Mouse (Mus musculus): Measurements from ENCODE around the gene Rasgef1b. TPM values are rescaled to one million over a fixed set of nuclear protein-coding genes. Genes with fewer than 3 reads are reported as not detected.

Gene Rasgef1b
- polyA plus RNA-seq, 1 experiment from 2014 or later = 3.6 TPM

DNA sequence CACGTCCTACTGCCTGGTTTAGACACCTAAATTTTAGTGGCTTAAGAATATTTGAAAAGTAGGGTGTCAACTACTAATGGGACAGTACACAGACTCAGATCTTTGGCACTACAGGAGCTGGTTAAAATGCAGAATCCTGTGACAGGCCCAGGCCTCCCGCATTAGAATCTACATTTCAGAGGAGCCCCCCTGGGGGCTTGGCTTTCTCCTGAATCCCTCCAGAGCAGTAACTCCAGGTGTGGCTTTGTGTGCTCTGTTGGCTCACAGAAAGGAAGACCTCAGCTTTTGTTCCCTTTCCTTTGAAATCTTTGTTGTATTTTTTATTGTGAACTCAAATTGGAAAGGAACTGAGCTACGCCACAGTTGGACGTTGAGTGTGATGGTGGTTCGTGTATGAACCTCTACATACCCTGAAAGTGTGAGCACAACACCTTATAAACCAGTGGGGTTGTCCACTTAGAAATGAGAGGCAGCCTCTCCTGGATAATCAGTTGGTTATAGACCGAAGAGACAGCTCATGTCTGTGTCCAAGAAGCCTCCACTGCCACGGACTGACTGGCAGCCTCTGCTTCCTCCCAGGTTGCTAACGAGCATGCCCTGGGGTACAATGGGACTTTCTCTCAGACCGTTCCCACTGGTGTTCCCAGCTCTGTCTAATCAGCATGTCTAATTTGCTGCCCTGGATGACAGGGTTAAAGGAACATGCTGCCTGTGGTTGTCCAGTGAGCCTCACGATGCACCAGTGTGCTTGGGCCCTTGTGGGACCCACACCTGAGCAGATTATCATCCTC is 9.3 kb upstream of the Rasgef1b start:
- no peaks in the 10 kb centered on the region for H3K9me3 ChIP-seq (ENCODE audit: control insufficient read depth)
- no peak for ATAC-seq
- TF ChIP-seq CTCF (IDR thresholded peaks at IDR 0.05; ENCODE audit: low read depth) = no peak
- WGBS = 61% methylated on average over 10 of the region's 10 CpGs
- H3K27me3 ChIP-seq (replicated peaks; ENCODE audit: control insufficient read depth, insufficient read depth, low read length) = no peaks in the 10 kb centered on the region
- no peak overlapping the region for H3K27ac ChIP-seq (ENCODE audit: low read depth, low read length)
- no peaks in the 10 kb centered on the region for H3K36me3 ChIP-seq (ENCODE audit: control insufficient read depth, insufficient read depth)
- H3K4me1 ChIP-seq (replicated peaks; ENCODE audit: control insufficient read depth, insufficient read depth, low read length) = no peaks in the 10 kb centered on the region
- no peak overlapping the region for H3K4me3 ChIP-seq (ENCODE audit: low read depth, low read length)
- H3K9ac ChIP-seq (ENCODE audit: low read depth, low read length) = no peak overlapping the region
- H3K4me2 ChIP-seq (replicated peaks; ENCODE audit: low read depth) = no peak overlapping the region

- WGBS = 92% methylated on average over 1 of the region's 1 CpGs
- Histone ChIP-seq H3K27me3 (replicated peaks; ENCODE audit: control insufficient read depth, insufficient read depth, low read length) (peaks cover 21% of the 10 kb centered on the region; the same call in 1 of the 2 replicates), H3K9ac (ENCODE audit: low read depth, low read length) (no peak overlapping the region), H3K4me1 (replicated peaks; ENCODE audit: control insufficient read depth, insufficient read depth, low read length) (0 out of 2 replicates have a peak, but pooled peaks cover 4% of the 10 kb centered on the region), H3K4me2 (replicated peaks; ENCODE audit: low read depth) (no peak overlapping the region), H3K36me3 (ENCODE audit: control insufficient read depth, insufficient read depth) (no peaks in the 10 kb centered on the region), H3K9me3 (ENCODE audit: control insufficient read depth) (no peaks in the 10 kb centered on the region), H3K27ac (ENCODE audit: low read depth, low read length) (no peak overlapping the region), H3K4me3 (ENCODE audit: low read depth, low read length) (no peak overlapping the region)
- no peak for ATAC-seq
- TF ChIP-seq CTCF (IDR thresholded peaks at IDR 0.05; ENCODE audit: low read depth) = no peak
These were observed 1.1 kb upstream of the Rasgef1b start for GRCm38 (mm10) chr5:99729931-99730330.

DNA sequence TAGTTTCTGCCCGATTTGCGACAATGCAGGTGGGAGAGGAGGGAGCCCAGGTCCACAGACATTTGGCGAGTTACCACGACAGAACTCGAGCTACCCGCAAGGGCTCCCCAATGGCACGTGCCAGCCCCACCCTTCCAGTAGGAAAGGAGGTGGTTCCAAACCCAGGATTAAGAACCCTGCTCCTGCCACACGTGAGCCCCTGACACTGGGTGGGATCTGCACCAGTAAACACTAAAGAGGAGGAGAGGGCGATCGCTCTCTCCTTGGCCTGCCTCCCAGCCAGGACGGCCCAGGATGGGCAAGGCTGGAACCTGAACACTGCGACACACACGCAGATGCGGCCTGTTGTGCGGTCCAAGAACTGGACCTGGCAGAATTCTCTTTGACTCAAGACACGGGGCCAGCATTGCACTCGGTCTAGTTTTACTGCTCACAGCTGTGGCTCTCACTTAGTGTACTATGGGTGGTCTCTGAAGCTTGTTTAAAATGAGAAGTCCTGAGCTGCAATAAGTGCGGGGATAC is 557 bp upstream of the Rasgef1b start:
- Histone ChIP-seq H3K27me3 (replicated peaks; ENCODE audit: control insufficient read depth, insufficient read depth, low read length) (peaks cover 21% of the 10 kb centered on the region; the same call in 1 of the 2 replicates), H3K4me2 (replicated peaks; ENCODE audit: low read depth) (peak overlapping the region; percentile 100), H3K27ac (ENCODE audit: low read depth, low read length) (no peak overlapping the region), H3K4me1 (replicated peaks; ENCODE audit: control insufficient read depth, insufficient read depth, low read length) (0 out of 2 replicates have a peak, but pooled peaks cover 4% of the 10 kb centered on the region), H3K36me3 (ENCODE audit: control insufficient read depth, insufficient read depth) (no peaks in the 10 kb centered on the region), H3K9ac (ENCODE audit: low read depth, low read length) (no peak overlapping the region), H3K4me3 (ENCODE audit: low read depth, low read length) (peak overlapping the region; percentile 21), H3K9me3 (ENCODE audit: control insufficient read depth) (no peaks in the 10 kb centered on the region)
- no peak for TF ChIP-seq CTCF (IDR thresholded peaks at IDR 0.05; ENCODE audit: low read depth)
- WGBS = 7% methylated on average over 18 of the region's 18 CpGs
- peak; percentile 31; the same call in 1 of the 2 replicates for ATAC-seq

GRCm38 (mm10) chr5:99728027-99728451 is 826 bp downstream of the Rasgef1b start:
- Histone ChIP-seq H3K27ac (ENCODE audit: low read depth, low read length) (no peak overlapping the region), H3K4me3 (ENCODE audit: low read depth, low read length) (peak overlapping the region; percentile 61), H3K9ac (ENCODE audit: low read depth, low read length) (0 out of 2 replicates have a peak overlapping the region, but pooled peaks have one; percentile 28), H3K4me1 (replicated peaks; ENCODE audit: control insufficient read depth, insufficient read depth, low read length) (0 out of 2 replicates have a peak, but pooled peaks cover 4% of the 10 kb centered on the region), H3K27me3 (replicated peaks; ENCODE audit: control insufficient read depth, insufficient read depth, low read length) (peaks cover 21% of the 10 kb centered on the region; the same call in 1 of the 2 replicates), H3K4me2 (replicated peaks; ENCODE audit: low read depth) (peak overlapping the region; percentile 100), H3K36me3 (ENCODE audit: control insufficient read depth, insufficient read depth) (no peaks in the 10 kb centered on the region), H3K9me3 (ENCODE audit: control insufficient read depth) (no peaks in the 10 kb centered on the region)
- ATAC-seq = no peak
- under 1% methylated on average over 15 of the region's 15 CpGs for WGBS
- TF ChIP-seq CTCF (IDR thresholded peaks at IDR 0.05; ENCODE audit: low read depth) = no peak

DNA sequence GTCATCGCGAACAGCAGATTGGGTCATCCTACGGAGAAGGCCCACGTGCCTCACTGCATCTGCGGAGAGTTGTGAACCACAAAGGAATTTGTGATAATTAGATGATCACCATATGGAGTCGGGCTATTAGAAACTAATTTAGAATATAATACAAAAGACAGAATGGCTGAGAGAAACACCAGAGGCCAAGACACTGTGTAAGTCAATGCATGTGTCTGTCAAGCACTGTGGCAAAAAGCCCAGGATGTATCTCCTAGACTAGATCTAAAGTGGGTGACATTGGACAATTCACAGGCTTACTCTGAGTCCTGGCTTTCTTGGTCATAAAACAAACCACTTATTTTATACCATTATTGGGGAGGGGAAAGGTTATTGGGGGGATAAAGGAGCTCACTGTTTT is 4.9 kb downstream of the Rasgef1b start:
- ATAC-seq = no peak
- WGBS = 88% methylated on average over 6 of the region's 6 CpGs

DNA sequence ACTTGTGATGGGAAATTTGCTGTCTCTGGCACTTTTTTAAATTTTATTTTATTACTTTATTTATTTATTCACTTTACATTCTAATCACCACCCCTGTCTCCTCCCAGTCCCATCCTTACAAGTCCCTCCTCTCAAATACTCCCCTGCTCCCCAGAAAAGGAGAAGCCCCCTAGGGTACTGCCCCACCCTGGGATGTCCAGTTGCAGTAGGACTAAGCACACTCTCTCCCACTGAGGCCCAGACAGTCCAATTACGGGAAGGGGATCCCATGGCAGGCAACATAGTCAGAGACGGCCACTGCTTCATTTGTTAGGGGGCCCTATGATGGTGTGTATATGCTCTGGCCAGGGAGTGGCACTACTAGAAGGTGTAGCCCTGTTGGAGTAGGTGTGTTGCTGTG is 6.6 kb downstream of the Rasgef1b start:
- 88% methylated on average over 2 of the region's 2 CpGs for WGBS
- Histone ChIP-seq H3K9ac (ENCODE audit: low read depth, low read length) (no peak overlapping the region), H3K9me3 (ENCODE audit: control insufficient read depth) (no peaks in the 10 kb centered on the region), H3K36me3 (ENCODE audit: control insufficient read depth, insufficient read depth) (no peaks in the 10 kb centered on the region), H3K27me3 (replicated peaks; ENCODE audit: control insufficient read depth, insufficient read depth, low read length) (peaks cover 7% of the 10 kb centered on the region; the same call in 1 of the 2 replicates), H3K4me2 (replicated peaks; ENCODE audit: low read depth) (no peak overlapping the region), H3K27ac (ENCODE audit: low read depth, low read length) (no peak overlapping the region), H3K4me1 (replicated peaks; ENCODE audit: control insufficient read depth, insufficient read depth, low read length) (no peaks in the 10 kb centered on the region), H3K4me3 (ENCODE audit: low read depth, low read length) (no peak overlapping the region)
- ATAC-seq = no peak
- TF ChIP-seq CTCF (IDR thresholded peaks at IDR 0.05; ENCODE audit: low read depth) = no peak

More for the DNA sequence above, 4.9 kb downstream of the Rasgef1b start:
- Histone ChIP-seq H3K4me3 (ENCODE audit: low read depth, low read length) (no peak overlapping the region), H3K27ac (ENCODE audit: low read depth, low read length) (no peak overlapping the region), H3K4me1 (replicated peaks; ENCODE audit: control insufficient read depth, insufficient read depth, low read length) (0 out of 2 replicates have a peak, but pooled peaks cover 4% of the 10 kb centered on the region), H3K4me2 (replicated peaks; ENCODE audit: low read depth) (no peak overlapping the region), H3K9me3 (ENCODE audit: control insufficient read depth) (no peaks in the 10 kb centered on the region), H3K9ac (ENCODE audit: low read depth, low read length) (no peak overlapping the region), H3K27me3 (replicated peaks; ENCODE audit: control insufficient read depth, insufficient read depth, low read length) (peaks cover 13% of the 10 kb centered on the region; the same call in 1 of the 2 replicates), H3K36me3 (ENCODE audit: control insufficient read depth, insufficient read depth) (no peaks in the 10 kb centered on the region)
- TF ChIP-seq CTCF (IDR thresholded peaks at IDR 0.05; ENCODE audit: low read depth) = no peak
